ENCODE assay signal across 19 mouse cellular contexts in the genomic region with DNA sequence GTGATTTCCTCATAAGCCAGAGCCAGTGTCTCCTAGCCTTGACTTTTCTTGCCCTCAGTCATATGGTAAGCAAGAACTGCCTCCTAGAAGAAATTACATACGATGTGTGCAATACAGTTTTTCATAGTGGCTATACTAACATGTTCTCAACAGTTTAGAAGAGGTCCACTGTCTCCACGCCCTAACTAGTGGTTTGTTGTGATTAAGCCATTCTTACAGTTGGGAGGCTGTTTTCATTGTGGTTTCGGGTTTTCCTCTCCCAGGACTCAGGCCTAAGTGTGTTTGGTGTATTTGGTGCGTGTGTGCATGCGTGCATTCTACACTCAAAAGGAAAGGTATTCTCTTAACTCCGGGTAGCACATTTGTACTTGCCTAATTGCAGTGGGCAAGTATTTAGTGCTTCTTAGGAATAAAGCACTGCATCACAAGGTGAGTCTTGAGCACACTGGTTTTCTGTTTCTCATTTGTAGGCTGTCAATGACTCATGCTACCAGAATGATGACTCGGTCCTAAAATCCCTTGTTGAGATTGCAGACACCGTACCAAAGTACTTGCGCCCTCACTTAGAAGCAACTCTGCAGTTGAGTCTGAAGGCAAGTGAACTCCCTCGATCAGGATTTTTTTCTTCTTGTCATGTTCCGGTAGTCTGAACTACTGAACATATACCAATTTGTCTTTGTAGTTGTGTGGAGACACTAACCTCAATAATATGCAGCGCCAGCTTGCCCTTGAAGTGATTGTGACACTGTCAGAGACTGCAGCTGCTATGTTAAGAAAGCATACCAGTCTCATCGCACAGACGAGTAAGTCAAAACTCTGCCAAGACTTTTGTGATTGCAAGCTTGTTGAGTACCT.
"Had no signal": no experiment of that assay in that cellular context is flagged by ENCODE, and none has a peak within 500 bp of the region (broad histone marks: within the 10 kb centered on the region; RNA-seq: fewer than 3 reads in every experiment).

No protein-coding gene starts in this region.

- ATAC-seq: lung, postnatal 0 days; midbrain, embryonic 15.5 days had no signal

- H3K4me3 ChIP-seq: kidney, embryonic 15.5 days; layer of hippocampus, adult 2 months; liver, embryonic 13.5 days; midbrain, embryonic 12.5 days; midbrain, embryonic 15.5 days; neural tube, embryonic 12.5 days; neural tube, embryonic 15.5 days; stomach, embryonic 15.5 days had no signal

- H3K9me3 ChIP-seq: kidney, embryonic 15.5 days; liver, embryonic 13.5 days; midbrain, embryonic 12.5 days; midbrain, embryonic 15.5 days; neural tube, embryonic 12.5 days; neural tube, embryonic 15.5 days; stomach, embryonic 15.5 days had no signal

- H3K27me3 ChIP-seq: kidney, embryonic 15.5 days; liver, embryonic 13.5 days; midbrain, embryonic 12.5 days; midbrain, embryonic 15.5 days; neural tube, embryonic 12.5 days; neural tube, embryonic 15.5 days; stomach, embryonic 15.5 days had no signal

- H3K9ac ChIP-seq: kidney, embryonic 15.5 days; liver, embryonic 13.5 days; lung, embryonic 14.5 days; midbrain, embryonic 12.5 days; midbrain, embryonic 15.5 days; neural tube, embryonic 12.5 days; neural tube, embryonic 15.5 days; stomach, embryonic 15.5 days had no signal

- H3K27ac ChIP-seq: kidney, embryonic 15.5 days; layer of hippocampus, adult 2 months; liver, embryonic 13.5 days; midbrain, embryonic 12.5 days; midbrain, embryonic 15.5 days; neural tube, embryonic 12.5 days; neural tube, embryonic 15.5 days; stomach, embryonic 15.5 days had no signal

- H3K4me1 ChIP-seq: kidney, embryonic 15.5 days; liver, embryonic 13.5 days; midbrain, embryonic 12.5 days; midbrain, embryonic 15.5 days; neural tube, embryonic 12.5 days; neural tube, embryonic 15.5 days; stomach, embryonic 15.5 days had no signal

- H3K4me2 ChIP-seq: kidney, embryonic 15.5 days; liver, embryonic 13.5 days; lung, embryonic 14.5 days; midbrain, embryonic 12.5 days; midbrain, embryonic 15.5 days; neural tube, embryonic 12.5 days; neural tube, embryonic 15.5 days; stomach, embryonic 15.5 days had no signal

- DNase-seq: kidney, adult 2 months; kidney, postnatal 25 days; layer of hippocampus, adult 9-11 months; liver, embryonic 13.5 days; lung, embryonic 14.5 days; lung, postnatal 36 days; retina, postnatal 1 day; right cerebral cortex, postnatal 25 days; spleen, adult 18-20 months; thymus, adult 18-20 months; thymus, postnatal 36 days had no signal
